Mouse (Mus musculus): ENCODE data around the gene Sv2c.

Sv2c gene

DNA sequence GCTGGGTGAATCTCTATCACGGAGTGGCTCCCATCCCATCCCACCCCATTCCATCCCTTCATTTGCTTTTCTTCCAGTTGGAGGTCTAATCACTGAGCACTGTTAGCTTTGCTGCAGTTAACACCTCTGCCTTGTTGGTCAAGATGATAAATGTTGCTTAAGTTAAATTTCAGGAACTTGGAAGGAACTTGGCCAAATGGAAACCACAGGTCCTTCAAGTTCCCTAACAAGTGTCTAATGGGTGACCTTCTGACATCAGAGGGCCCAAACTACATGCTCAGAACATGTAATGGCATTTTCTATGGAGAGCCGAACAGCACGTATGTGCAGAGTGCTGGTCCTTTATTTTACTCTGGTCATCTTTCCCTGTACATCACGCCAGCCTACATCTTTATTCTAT lies 190.5 kb downstream of the Sv2c start:
- DNase-seq = peak; percentile 38

DNA sequence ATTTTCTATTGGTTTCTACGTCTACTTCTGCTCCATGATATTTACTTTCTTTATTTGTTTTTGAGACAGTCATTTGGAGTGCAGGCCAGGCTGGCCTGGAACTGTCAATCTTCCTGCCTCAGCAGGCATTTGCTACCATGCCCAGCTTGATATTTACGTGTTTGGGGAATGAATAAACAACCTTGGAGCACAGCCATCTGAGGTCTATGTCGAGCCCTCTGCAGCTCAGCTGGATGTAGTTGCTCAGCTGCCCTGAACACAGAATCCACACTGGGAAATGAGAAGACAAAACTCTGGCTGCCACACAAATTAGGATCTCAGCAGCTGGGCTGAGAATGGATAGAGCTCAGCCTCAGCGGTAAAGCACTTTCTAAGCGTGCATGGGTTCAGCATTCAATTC lies 191.6 kb downstream of the Sv2c start:
- no peak for DNase-seq

DNA sequence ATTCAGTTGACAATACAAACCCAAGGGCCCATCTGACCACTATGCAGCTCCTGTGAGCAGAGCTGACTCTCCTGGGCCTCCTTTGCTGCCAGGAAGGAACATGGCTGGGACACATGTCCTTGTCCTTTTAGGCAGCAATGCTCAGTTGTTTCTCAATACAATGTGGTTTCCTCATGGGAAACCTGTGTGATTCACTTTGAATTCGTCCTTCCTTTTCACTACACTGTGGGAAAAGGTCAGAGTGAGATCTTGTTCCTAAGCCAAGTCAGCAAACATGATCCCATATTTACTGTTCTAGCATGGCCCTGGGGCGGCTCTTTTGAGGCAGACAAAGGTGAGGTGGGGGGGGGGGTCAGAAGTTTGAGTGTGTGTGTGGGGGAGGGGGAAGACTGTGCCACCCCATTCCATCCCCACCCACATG lies 208.2 kb downstream of the Sv2c start:
- peak; percentile 24 for DNase-seq

DNA sequence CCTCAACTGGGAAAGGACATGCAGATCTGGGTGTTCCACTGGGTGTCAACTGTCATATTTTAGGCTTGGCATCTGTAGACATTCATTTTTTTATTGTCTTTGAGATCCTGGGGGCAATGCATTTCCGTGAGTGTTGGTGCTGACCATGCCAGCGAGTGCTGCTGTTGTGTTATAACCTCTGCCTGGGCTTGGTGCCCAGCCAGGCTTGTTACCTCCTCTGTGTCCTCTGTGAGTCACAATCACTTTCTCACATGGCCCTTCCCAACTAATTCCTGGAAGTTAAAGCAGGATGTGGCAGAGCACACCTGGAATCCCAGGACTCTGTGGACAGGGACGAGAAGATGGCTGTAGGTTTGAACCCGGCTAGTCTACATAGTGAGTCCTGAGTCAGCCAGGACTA lies 209.8 kb downstream of the Sv2c start:
- peak; percentile 5 for DNase-seq

DNA sequence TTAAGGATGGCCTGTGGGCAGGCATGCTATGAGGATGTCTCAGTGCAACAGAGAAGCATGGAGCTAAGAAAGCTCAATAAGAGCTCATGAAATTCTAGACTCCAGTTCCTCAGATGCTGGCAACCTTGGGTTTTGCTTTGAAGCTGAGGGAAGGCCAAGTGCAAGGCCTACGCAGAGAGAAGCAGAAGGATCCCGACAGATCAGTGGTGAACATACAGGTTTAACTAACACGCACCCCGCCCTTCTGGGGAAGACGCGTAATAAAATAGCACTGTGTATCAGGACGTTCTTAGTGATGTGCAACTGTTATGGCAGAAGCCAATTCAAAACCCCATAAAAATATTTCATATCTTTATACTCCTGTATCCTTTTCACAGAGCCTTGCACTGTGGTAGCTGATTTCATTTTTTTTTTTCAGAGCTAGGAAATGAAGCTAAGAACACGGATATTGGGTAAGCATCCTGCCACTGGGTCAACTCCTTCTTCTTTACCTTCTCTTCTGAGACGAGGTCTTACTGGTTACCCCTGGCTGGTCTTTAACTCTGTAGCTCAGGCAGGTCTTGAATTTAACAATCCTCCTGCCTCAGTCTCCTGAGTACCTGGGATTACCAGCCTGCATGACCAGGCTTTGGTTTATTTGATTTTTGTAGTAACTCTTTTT lies 213.6 kb downstream of the Sv2c start:
- DNase-seq = no peak

DNA sequence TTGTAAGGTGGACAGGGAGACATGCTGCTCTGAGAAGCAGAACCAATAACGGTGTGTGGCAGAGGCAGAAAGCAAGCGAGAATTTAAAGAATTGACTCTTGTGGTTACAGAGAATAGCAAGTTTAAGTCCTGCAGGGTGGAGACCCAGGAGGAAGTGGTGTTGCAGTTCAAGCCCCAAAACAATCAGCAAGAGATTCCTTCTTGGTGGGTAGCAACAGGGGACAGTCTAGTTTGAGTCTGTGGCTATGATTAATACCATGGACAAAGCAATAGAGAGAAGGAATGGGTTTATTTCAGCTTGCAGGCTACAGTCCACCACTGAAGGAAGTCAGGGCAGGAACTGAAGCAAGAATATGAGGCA lies 219.4 kb downstream of the Sv2c start:
- no peak for DNase-seq

DNA sequence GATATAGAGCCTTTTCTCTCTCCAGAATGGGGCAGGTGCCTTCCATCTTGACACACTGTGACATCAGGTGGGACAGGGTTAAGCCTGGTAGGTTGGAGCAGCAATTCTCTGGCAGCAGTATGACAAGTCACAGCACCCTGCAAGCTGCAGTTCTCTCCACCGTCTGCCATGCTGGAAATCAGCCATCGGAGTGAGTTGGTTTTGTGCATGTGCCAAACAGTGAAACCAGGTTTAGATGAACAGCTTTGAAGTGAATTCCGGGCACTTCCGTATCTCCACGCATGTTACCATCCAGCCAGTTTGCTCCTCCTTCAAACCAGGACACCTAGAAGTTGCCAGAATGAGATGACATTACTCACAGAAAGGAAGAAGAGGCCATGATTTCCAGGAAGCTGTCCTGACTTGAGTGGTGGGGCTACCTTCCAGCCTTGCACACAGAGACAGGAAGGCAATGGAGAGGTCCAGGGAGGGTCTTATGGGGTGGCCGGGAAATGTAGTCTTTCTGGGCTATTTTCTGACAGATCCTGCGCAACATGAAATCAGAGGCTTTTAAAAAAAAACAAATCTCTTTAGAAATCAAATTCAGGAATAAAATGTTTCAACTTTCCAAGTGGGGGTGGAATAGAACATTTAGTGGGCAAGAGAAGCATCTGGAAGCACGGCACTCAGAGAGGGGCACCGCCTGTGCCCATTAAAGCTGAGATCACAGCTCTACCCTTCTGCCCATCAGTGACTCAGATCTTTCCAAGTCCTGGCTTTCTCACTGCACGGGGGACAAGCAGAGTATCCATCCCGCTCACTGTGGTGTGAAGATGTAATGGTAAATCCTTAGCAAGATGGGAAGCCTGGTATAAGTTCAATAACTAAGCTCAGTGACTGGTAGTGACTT lies 220.0 kb downstream of the Sv2c start:
- DNase-seq = no peak

DNA sequence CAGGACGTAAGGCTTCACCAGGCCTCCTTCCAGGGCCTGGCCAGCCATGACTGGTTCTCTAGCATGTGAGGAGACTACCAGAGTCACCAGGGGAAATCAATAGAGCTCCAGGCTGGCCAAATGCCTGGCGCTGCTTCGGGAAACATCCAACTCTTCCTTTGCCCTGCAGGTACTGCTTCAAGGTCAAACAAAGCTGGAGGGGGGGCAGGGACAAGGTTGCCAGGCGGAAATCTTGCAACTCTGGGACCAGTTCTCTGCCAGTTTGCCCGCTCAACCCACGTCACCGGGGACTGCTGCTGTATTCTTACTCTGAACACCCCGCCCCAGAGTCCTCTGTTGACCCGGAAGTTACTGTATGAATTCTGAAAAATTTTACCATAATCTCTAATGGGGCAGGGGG lies 222.1 kb downstream of the Sv2c start:
- DNase-seq = no peak

DNA sequence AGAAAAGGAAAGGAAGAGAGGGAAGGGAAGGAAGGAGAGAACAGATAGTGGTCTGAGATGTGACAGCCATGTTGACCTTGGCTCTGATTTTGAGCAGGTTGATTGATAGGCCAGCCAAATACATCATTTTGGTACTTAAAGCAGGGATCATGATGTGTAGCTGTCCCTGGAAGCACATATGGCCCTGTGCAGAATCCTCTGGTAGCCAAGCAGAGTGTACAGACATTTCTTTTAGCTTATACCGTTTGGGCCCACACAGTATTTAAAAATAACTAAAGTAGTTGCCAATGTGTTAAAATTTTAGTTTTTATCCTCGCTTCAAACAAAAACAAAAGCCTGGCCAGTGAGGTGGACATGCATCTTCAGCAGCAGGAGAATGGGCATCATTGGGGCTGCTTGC lies 223.1 kb downstream of the Sv2c start:
- DNase-seq = no peak

Data from lung, postnatal 36 days (tissue).